Mouse (Mus musculus) spleen, postnatal 4 days (tissue): ENCODE measurements around the gene Slit1.

Experiments
- DNase-seq, 2 experiments: peaks; one replicate each; pipeline ENCODE4 v3.0.0; 2022; ENCODE audit warnings: low spot score in 2 of 2

Slit1 gene

GRCm38 (mm10) chr19:41597170-41597894, 146.1 kb downstream of the Slit1 start:
- DNase-seq, result no peak

DNA sequence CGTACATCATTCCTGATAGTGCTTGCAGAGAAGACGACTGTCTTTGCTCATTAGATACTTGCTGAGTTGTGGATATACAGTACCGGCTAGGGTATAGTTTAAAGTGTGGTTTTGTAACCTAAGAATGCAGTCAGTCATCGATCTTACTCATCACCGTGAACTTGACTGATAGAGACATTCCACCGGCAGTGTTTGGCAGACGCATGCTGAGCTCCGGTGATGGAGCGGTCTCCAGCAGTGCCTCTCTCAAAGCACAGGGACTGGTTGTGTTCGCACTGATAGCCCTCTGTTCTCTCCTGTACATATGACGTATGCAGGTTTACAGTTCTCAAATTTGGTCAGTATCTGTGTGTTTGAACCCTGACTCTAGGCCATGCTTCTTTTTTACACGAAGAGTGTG, 151.7 kb downstream of the Slit1 start:
- no peak for DNase-seq

- no peak for DNase-seq
Measured at GRCm38 (mm10) chr19:41589681-41590080, 153.8 kb downstream of the Slit1 start.

DNA sequence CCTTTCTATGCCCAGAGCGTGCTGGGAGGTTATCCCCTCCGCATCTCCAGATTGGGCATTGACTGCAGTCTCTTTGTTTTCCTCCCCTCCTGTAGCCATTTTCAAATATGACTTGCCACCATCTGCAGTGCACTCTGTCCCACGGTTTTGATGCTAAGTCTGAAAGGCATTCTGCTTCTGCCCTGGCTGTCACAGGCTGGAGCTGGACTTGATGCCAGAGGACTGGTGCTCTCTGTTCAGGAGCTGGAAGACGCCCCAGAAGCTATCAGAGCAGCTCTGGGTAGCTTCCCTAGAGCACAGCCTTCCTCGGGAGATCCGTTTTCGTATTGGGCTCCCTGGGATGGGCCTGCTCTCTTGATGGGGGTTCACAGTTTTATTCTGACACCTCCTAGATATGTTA, 154.4 kb downstream of the Slit1 start:
- DNase-seq, result no peak

DNA sequence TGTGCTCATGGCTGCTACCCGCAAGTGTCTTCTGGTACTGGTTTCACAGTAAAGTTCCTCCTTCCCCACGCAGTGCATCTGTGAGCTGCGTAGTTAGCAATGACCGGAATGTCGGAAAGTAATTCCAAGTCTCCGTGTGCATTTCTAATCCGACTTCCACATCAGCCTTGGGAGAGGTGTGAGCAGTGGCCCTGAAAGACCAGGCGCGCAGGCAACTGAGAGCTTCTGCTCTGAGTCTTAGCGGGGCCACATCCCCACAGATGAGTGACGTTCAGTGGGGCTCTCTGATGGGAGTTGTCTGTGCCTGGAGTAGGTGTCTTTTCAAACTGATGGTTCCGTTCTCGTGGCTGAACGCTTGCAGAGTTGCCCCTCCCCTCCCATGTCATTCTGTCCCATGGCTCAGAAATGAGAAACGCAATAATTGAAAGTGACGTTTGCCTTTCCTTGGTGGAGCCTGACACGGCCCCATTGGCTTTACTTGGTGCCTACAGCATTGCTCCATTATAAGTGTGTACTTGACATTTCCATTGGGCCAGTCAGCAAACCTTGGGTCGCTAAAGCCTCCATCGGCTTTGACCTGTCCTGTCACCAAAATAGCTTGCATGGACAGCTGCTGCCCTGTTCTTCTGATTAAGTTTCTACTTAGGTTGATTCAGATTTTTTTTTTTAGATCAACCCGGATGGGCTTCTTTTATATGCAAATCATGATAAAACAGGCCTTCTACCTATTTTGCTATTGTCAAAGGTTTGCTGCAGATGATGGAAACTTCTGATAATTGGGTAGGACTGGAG, 155.8 kb downstream of the Slit1 start:
- no peak for DNase-seq

DNA sequence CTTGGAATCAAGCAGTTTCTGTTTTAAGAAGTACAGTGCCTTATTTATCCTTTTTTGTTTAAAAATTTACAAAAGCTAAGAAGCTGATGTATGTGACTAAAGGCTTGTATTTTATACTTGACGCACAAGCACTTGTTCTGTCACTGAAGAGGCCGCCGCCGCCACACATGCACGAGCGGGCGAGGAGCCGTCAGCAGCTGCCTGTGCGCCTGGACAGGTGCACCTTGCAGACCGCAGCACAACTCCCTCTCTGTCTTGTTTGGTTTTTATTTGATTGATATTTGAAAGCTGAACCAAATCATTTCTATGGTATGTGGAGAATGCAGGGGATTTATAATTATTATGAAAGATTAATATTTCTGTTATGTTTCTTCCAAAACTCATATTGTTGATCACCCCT, 156.7 kb downstream of the Slit1 start:
- no peak for DNase-seq

DNA sequence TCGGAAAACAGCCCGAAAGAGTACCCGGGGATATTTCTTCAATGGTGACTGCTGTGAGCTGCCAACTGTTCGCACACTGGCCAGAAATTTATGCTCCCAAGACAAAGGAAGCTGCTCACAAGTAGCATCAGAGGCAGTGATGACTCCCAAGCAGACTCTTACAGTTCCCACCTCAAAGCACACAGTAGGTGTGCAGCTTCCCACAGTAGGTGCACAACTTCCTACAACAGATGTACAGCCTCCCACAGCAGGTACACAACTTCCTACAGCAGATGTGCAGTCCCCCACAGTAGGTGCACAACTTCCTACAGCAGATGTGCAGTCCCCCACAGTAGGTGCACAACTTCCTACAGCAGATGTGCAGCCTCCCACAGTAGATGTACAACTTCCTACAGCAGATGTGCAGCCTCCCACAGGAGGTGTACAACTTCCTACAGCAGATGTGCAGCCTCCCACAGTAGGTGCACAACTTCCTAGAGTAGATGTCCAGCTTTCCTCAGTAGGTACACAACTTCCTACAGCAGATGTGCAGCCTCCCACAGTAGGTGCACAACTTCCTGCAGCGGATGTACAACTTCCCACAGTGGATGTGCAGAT, 160.4 kb downstream of the Slit1 start:
- no peak for DNase-seq

DNA sequence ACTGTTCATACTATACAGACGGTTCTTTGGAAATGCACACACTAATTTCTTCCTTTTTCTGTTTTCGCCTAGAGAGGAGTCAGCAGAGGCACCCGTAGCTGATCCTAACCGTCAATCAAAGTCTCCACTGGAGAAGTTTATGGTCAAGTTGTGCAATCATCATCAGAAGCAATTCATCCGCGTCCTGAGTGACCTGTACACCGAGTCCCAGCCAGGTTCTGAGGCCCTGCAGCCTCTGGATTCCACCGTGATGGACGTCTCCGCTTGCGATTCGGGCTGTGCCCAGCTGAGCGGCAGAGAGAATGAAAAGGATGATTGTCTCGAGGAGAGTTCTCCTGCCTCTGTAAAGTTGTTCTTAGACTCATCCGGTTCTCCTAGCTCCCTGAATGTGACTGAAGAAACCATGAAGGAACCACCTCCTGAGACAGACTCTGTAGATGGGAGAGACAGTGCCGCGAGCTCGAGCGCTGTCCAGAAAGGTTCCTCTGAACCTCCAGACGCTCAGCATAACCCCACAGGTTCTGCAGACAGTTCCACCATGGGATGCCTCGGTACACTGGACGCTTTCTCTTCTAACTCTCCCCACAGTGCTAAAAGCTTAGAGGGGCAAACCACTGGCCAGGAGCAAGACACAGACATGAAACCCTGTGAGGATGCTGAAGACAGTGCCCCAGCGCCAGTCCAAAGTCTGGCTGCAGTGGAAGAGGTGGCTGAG, 161.6 kb downstream of the Slit1 start, which contains the start of gene Gm340:
Gene Gm340 (plus strand): TSS at position 665 of the 715 bp plus-strand sequence.
- DNase-seq, result no peak

DNA sequence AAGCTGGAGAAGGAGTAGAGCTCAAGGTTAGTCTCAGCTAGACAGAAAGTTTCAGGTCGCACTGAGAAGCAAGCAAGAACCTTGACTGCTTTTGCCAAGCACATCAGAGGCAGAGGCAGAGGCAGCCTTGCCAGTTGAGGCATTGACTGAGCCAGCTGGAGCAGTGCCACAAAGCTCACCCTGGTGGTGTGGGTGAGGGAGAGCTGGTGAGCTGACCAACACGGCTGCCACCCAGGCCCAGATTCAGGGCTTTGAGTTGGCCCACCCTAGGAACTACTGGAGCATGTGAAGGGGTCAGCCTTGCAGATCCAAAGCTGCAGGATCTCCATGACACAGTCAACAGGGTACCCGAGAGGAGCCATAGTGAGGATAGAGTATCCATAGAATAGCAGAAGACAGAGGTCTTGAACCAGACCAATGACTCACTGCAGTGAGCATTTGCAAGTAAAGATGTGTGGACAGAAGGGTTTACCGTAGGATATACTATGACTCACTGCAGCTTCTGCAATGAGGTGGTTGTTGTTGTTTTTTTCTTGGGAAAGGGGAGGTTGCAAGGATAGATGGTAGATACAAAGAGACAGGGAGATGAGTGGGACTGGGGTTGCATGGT, 164.0 kb downstream of the Slit1 start:
- peak in 1 of 2 experiments; percentile 56 for DNase-seq

- DNase-seq, result no peak
Measured at GRCm38 (mm10) chr19:41577576-41577975, 165.9 kb downstream of the Slit1 start.

DNA sequence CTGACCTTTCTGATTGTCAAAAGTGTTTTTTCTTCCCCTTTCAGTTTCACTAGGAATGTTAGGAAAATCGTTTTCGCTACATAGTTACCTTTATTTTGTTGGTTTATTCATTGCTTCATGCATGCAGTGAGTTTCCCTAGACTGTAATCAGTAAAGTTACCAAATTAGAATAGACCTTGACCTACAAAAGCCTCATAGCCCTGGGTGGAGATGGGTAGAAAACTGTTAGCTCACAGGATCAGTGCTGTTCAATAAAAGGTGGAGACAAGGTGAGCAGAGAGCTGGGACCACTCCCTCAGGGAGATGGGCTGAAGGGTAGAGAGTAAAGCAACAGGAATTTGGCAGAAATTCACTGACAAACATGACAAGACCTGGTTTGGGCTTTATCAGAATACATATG, 169.8 kb downstream of the Slit1 start:
- no peak for DNase-seq

DNA sequence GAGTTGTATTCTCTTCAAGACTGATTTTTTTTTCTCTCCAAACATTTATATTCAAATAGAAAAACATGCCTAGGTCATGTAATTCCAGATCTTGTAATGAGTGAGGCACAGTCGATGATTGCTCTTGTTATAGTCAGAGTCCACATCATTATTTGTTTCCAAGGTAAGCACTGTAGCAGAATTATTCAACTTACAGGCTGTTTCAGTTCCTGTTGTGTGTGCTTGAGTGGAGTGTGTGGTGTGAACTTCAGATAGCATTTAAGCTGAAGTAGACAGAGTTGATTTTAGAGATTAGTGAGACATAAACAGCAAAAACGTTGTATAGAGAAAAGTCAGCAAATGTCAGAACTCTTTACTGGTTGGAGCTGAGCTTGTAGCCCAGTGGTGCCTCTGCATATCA, 174.7 kb downstream of the Slit1 start:
- DNase-seq, result no peak

- DNase-seq, result no peak
Measured at GRCm38 (mm10) chr19:41560856-41561255, 182.6 kb downstream of the Slit1 start.

DNA sequence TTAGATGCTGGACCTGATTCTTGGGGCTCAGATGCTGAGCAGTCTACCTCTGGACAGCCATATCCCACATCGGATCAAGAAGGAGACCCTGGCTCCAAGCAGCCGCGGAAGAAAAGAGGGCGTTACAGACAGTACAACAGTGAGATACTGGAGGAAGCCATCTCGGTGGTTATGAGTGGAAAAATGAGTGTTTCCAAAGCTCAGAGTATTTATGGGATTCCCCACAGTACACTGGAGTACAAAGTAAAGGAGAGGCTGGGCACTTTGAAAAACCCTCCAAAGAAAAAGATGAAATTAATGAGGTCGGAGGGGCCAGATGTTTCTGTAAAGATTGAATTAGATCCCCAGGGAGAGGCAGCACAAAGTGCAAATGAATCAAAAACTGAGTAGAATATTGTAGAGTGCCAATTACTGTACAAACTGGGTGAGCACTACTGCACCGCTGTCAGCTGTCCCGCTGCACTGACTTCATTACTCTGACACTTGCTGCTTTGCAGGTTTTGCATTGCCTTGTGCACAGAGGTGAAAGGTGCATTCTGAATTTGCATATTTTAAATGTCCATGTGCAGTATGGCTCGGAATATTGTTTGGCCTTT, 184.5 kb downstream of the Slit1 start:
- DNase-seq, result no peak

DNA sequence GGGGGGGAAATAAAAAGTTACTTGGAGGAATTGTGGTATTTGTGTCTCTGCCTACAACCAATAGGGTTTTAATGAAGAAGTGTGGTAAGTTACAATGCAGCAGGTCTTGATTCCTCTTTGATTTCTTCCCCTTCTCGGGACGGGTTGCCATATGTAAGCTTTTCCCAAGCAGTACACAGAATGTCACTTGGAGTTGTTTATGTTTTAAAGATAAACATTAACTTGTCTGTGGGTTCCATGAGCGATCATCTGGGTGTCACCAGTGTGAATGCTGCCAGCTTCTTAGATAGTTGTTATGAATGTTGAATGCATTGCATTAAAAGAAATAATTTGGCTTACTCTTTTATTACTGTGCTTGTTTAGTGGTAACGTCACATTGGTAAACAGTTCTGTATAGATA, 186.0 kb downstream of the Slit1 start:
- DNase-seq, result no peak

DNA sequence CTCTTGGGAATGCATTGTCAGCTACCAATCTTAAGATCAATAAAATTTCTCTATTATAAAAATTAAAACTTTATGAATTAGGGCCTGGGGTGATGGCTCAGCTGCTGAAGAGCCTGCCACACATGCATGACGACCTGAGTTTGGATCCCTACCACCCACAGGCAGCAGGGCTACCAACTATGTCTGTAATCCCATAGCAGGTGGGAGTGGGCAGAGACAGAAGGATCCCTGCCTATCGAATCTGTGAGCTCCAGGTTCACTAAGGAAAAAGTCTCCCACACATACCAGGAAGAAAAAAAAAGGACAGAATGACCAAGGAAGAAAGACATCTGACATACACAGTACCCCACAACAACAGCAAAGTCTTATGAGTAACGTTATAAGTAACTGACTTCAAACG, 186.5 kb downstream of the Slit1 start:
- DNase-seq, result no peak
